Mouse (Mus musculus) forebrain, embryonic 14.5 days (tissue): ENCODE measurements at regions not wholly inside any gene's neighbourhood (a gene's known extent, or its start where the extent isn't known, plus 50 kb on each side); places are given as distances from the start of the nearest gene placed in this dataset.

Experiments used
- ATAC-seq: fragments of 200-750 bp; cut with Nextera tagmentation; 2 replicates; pipeline ENCODE4 v1.8.0; 2017; ENCODE audit warnings: mild to moderate bottlenecking, moderate library complexity
- DNase-seq: peaks from one replicate; pipeline ENCODE4 v3.0.0-alpha.2; 2015; ENCODE audit warnings: low spot score
- H3K27ac ChIP-seq: fragments of 300-500 bp; sonication (generic); 2 replicates; pipeline ENCODE4 v1.5.1; 2014; ENCODE audit warnings: low read depth, mild to moderate bottlenecking, control low read depth, low read length, moderate library complexity
- H3K27me3 ChIP-seq: fragments of 300-500 bp; sonication (generic); replicated peaks from 2 replicates; pipeline ENCODE4 v1.6.1; 2014; ENCODE audit warnings: low read length, control low read depth, mixed read lengths; ENCODE audit not compliant: control insufficient read depth, insufficient read depth
- H3K36me3 ChIP-seq: fragments of 300-500 bp; sonication (generic); 2 replicates; pipeline ENCODE4 v1.6.1; 2014; ENCODE audit warnings: low read length, control low read depth; ENCODE audit not compliant: control insufficient read depth, insufficient read depth
- H3K4me1 ChIP-seq: fragments of 300-500 bp; sonication (generic); 2 replicates; pipeline ENCODE4 v1.6.1; 2014; ENCODE audit warnings: antibody characterized with exemption, low read length, control low read depth; ENCODE audit not compliant: control insufficient read depth, insufficient read depth
- H3K4me2 ChIP-seq: fragments of 300-500 bp; sonication (generic); 2 replicates; pipeline ENCODE4 v1.6.1; 2014; ENCODE audit warnings: mild to moderate bottlenecking, control low read depth, low read length
- H3K4me3 ChIP-seq: fragments of 300-500 bp; sonication (generic); 2 replicates; pipeline ENCODE4 v1.5.1; 2014; ENCODE audit warnings: low read depth, low read length, control low read depth
- H3K9ac ChIP-seq: fragments of 300-500 bp; sonication (generic); 2 replicates; pipeline ENCODE4 v1.6.1; 2014; ENCODE audit warnings: mild to moderate bottlenecking, low read length, control low read depth, moderate library complexity
- H3K9me3 ChIP-seq: fragments of 300-500 bp; sonication (generic); replicated peaks from 2 replicates; pipeline ENCODE4 v1.6.1; 2016; ENCODE audit warnings: low read length, control low read depth, mixed read lengths; ENCODE audit not compliant: control insufficient read depth
- WGBS: fragments of 180-500 bp; shearing (Covaris S2); extraction: QIAGEN DNeasy Blood & Tissue Kit; methylation state at CpG from one replicate; pipeline ENCODE4 v1.1.7; 2014; 5-methylcytosine and 5-hydroxymethylcytosine counted together

GRCm38 (mm10) chr6:107894296-107895090 lies 170.4 kb upstream of the Setmar start:
- Histone ChIP-seq H3K27ac (no peak overlapping the region), H3K36me3 (no peaks in the 10 kb centered on the region), H3K4me3 (no peak overlapping the region), H3K9me3 (no peaks in the 10 kb centered on the region), H3K4me2 (no peak overlapping the region), H3K9ac (no peak overlapping the region), H3K4me1 (no peaks in the 10 kb centered on the region), H3K27me3 (no peaks in the 10 kb centered on the region)
- DNase-seq, result peak; percentile 18
- ATAC-seq, result peak; percentile 26
- WGBS, result 55% methylated on average over 5 of the region's 5 CpGs

GRCm38 (mm10) chr6:107910576-107910975 lies 154.3 kb upstream of the Setmar start:
- no peak overlapping the region for H3K4me2 ChIP-seq
- no peaks in the 10 kb centered on the region for H3K27me3 ChIP-seq
- no peak overlapping the region for H3K9ac ChIP-seq
- no peak for ATAC-seq
- H3K4me3 ChIP-seq, result no peak overlapping the region
- no peak overlapping the region for H3K27ac ChIP-seq
- no peaks in the 10 kb centered on the region for H3K36me3 ChIP-seq
- H3K9me3 ChIP-seq, result no peaks in the 10 kb centered on the region
- no peak for DNase-seq
- no peaks in the 10 kb centered on the region for H3K4me1 ChIP-seq

- DNase-seq (no peak), ATAC-seq (no peak)
- 76% methylated on average over 2 of the region's 2 CpGs for WGBS
- Histone ChIP-seq H3K9ac (no peak overlapping the region), H3K27ac (no peak overlapping the region), H3K4me3 (no peak overlapping the region), H3K9me3 (no peaks in the 10 kb centered on the region), H3K4me2 (no peak overlapping the region), H3K36me3 (no peaks in the 10 kb centered on the region), H3K4me1 (no peaks in the 10 kb centered on the region), H3K27me3 (no peaks in the 10 kb centered on the region)
These were observed 153.5 kb upstream of the Setmar start for GRCm38 (mm10) chr6:107911387-107911786.

GRCm38 (mm10) chr6:107923528-107924199 lies 141.2 kb upstream of the Setmar start:
- peak; percentile 34 for DNase-seq
- H3K4me3 ChIP-seq, result no peak overlapping the region
- peak; percentile 76; the same call in 1 of the 2 replicates for ATAC-seq
- no peaks in the 10 kb centered on the region for H3K4me1 ChIP-seq
- no peak overlapping the region for H3K9ac ChIP-seq
- WGBS, result 50% methylated on average over 12 of the region's 12 CpGs
- H3K9me3 ChIP-seq, result no peaks in the 10 kb centered on the region
- no peak overlapping the region for H3K4me2 ChIP-seq
- no peaks in the 10 kb centered on the region for H3K27me3 ChIP-seq
- no peak overlapping the region for H3K27ac ChIP-seq
- no peaks in the 10 kb centered on the region for H3K36me3 ChIP-seq

- Histone ChIP-seq H3K9me3 (no peaks in the 10 kb centered on the region), H3K27me3 (no peaks in the 10 kb centered on the region), H3K36me3 (no peaks in the 10 kb centered on the region), H3K4me1 (no peaks in the 10 kb centered on the region), H3K27ac (no peak overlapping the region), H3K9ac (no peak overlapping the region), H3K4me2 (no peak overlapping the region), H3K4me3 (no peak overlapping the region)
- ATAC-seq (peak; percentile 12; the same call in 1 of the 2 replicates), DNase-seq (no peak)
- 67% methylated on average over 7 of the region's 7 CpGs for WGBS
These were observed 140.6 kb upstream of the Setmar start for GRCm38 (mm10) chr6:107924200-107924735.

GRCm38 (mm10) chr6:107930439-107931173 lies 134.2 kb upstream of the Setmar start:
- DNase-seq (peak; percentile 5), ATAC-seq (no peak)
- H3K36me3 ChIP-seq, result no peaks in the 10 kb centered on the region
- H3K9me3 ChIP-seq, result no peaks in the 10 kb centered on the region
- 64% methylated on average over 8 of the region's 8 CpGs for WGBS
- no peaks in the 10 kb centered on the region for H3K4me1 ChIP-seq
- no peak overlapping the region for H3K27ac ChIP-seq
- no peak overlapping the region for H3K4me2 ChIP-seq
- no peak overlapping the region for H3K4me3 ChIP-seq
- no peak overlapping the region for H3K9ac ChIP-seq
- H3K27me3 ChIP-seq, result no peaks in the 10 kb centered on the region

GRCm38 (mm10) chr6:107931174-107931557 lies 133.7 kb upstream of the Setmar start:
- H3K9ac ChIP-seq, result no peak overlapping the region
- H3K27ac ChIP-seq, result no peak overlapping the region
- H3K36me3 ChIP-seq, result no peaks in the 10 kb centered on the region
- no peak for ATAC-seq
- no peak overlapping the region for H3K4me2 ChIP-seq
- DNase-seq, result no peak
- H3K27me3 ChIP-seq, result no peaks in the 10 kb centered on the region
- no peaks in the 10 kb centered on the region for H3K9me3 ChIP-seq
- H3K4me3 ChIP-seq, result no peak overlapping the region
- 83% methylated on average over 4 of the region's 4 CpGs for WGBS
- no peaks in the 10 kb centered on the region for H3K4me1 ChIP-seq

- WGBS, result 90% methylated on average over 6 of the region's 6 CpGs
- Histone ChIP-seq H3K27ac (no peak overlapping the region), H3K4me2 (no peak overlapping the region), H3K9me3 (no peaks in the 10 kb centered on the region), H3K27me3 (no peaks in the 10 kb centered on the region), H3K4me1 (no peaks in the 10 kb centered on the region), H3K9ac (no peak overlapping the region), H3K36me3 (no peaks in the 10 kb centered on the region), H3K4me3 (no peak overlapping the region)
- ATAC-seq (no peak), DNase-seq (no peak)
These were observed 128.7 kb upstream of the Setmar start for GRCm38 (mm10) chr6:107936075-107936635.
